Mouse (Mus musculus) heart, embryonic 13.5 days (tissue): ENCODE data around the gene Mvb12a. TPM values are rescaled to one million over a fixed set of nuclear protein-coding genes. Genes with fewer than 3 reads are reported as not detected.

ENCODE experiments used
- ATAC-seq: fragments of 200-750 bp; cut with Nextera tagmentation; 2 replicates; pipeline ENCODE4 v1.8.0; 2017; ENCODE audit warnings: moderate TSS enrichment; ENCODE audit not compliant: insufficient number of reproducible peaks, low FRiP score, low TSS enrichment; ENCODE audit errors: extremely low read depth
- H3K27ac ChIP-seq: fragments of 300-500 bp; sonication (generic); replicated peaks from 2 replicates; pipeline ENCODE4 v1.5.1; 2015; ENCODE audit warnings: moderate library complexity, mild to moderate bottlenecking, inconsistent platforms
- H3K27me3 ChIP-seq: fragments of 300-500 bp; sonication (generic); replicated peaks from 2 replicates; pipeline ENCODE4 v1.6.1; 2015; ENCODE audit warnings: mild to moderate bottlenecking, inconsistent platforms
- H3K36me3 ChIP-seq: fragments of 300-500 bp; sonication (generic); 2 replicates; pipeline ENCODE4 v1.6.1; 2015; ENCODE audit warnings: mild to moderate bottlenecking, inconsistent platforms
- H3K4me1 ChIP-seq: fragments of 300-500 bp; sonication (generic); 2 replicates; pipeline ENCODE4 v1.6.1; 2015; ENCODE audit warnings: inconsistent platforms
- H3K4me2 ChIP-seq: fragments of 300-500 bp; sonication (generic); 2 replicates; pipeline ENCODE4 v1.6.1; 2015; ENCODE audit warnings: inconsistent platforms, mild to moderate bottlenecking, moderate library complexity
- H3K4me3 ChIP-seq: fragments of 300-500 bp; sonication (generic); 2 replicates; pipeline ENCODE4 v1.5.1; 2015; ENCODE audit warnings: moderate library complexity, mild to moderate bottlenecking, inconsistent platforms
- H3K9ac ChIP-seq: fragments of 300-500 bp; sonication (generic); 2 replicates; pipeline ENCODE4 v1.6.1; 2015; ENCODE audit warnings: inconsistent platforms, mild to moderate bottlenecking, moderate library complexity
- H3K9me3 ChIP-seq: fragments of 300-500 bp; sonication (generic); 2 replicates; pipeline ENCODE4 v1.6.1; 2016; ENCODE audit warnings: inconsistent platforms
- WGBS: fragments of 180-500 bp; shearing (Covaris S2); methylation state at CpG from one replicate; pipeline ENCODE4 v1.1.7; 2015; ENCODE audit warnings: mixed read lengths; 5-methylcytosine and 5-hydroxymethylcytosine counted together
- polyA plus RNA-seq: library from polyadenylated mRNA; unstranded; fragments of >200 nt; fragmentation: Nextera tagmentation; extraction: Ambion mirVana; gene quantifications from 2 replicates; pipeline ENCODE4 v1.2.1, GENCODE M21; 2015

Gene Mvb12a
- polyA plus RNA-seq, 1 experiment from 2014 or later = 58.8 TPM

DNA sequence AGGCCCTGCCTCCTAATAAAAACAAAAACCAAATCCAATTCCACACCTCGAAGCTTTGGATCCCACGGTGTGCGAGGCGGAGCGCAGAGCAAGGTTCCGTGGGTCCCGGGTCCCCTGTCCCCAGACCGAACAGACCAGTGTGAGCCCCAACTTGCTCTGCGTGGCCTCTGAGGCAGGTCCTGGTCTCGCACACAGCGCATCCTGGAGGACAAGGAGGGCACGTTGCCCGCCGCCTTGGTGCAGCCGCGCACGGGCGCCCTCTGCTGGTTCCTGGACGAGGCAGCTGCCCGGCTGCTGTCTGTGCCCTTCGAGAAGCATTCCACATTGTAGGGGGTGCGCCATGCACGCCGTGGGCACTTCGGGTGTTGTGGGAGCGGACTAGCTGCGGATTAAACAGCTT lies 53.1 kb downstream of the Mvb12a start:
- Histone ChIP-seq H3K4me1 (peaks cover 26% of the 10 kb centered on the region), H3K4me2 (0 out of 2 replicates have a peak overlapping the region, but pooled peaks have one; percentile 2), H3K36me3 (peaks cover 4% of the 10 kb centered on the region; the same call in 1 of the 2 replicates), H3K9me3 (no peaks in the 10 kb centered on the region), H3K9ac (no peak overlapping the region), H3K27ac (no peak overlapping the region), H3K4me3 (no peak overlapping the region), H3K27me3 (peaks cover 15% of the 10 kb centered on the region)
- no peak for ATAC-seq
- 9% methylated on average over 27 of the region's 27 CpGs for WGBS

DNA sequence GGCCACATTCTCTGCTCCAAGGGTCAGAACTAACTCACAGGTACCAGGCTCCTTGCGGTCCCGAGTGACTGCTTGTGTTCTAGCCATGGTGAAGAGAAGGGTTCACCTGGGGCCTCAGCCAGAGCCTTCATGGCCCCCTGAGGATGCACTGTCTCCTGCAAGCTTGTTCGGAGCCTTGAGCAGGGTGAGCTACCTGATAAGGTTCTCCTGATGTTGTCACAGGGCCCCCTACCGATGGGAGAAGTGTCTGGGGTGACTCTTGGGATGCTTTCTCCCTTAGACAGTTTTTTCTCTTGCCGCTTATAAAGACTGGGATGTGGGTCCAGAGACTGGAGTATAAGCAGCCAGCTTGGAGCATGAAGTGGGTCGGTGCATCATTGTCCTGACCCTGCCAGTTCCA lies 53.7 kb downstream of the Mvb12a start:
- Histone ChIP-seq H3K4me2 (no peak overlapping the region), H3K27me3 (peaks cover 21% of the 10 kb centered on the region), H3K9ac (no peak overlapping the region), H3K27ac (no peak overlapping the region), H3K4me1 (peaks cover 21% of the 10 kb centered on the region), H3K4me3 (no peak overlapping the region), H3K9me3 (no peaks in the 10 kb centered on the region), H3K36me3 (peaks cover 4% of the 10 kb centered on the region; the same call in 1 of the 2 replicates)
- ATAC-seq = no peak
- 53% methylated on average over 6 of the region's 6 CpGs for WGBS

DNA sequence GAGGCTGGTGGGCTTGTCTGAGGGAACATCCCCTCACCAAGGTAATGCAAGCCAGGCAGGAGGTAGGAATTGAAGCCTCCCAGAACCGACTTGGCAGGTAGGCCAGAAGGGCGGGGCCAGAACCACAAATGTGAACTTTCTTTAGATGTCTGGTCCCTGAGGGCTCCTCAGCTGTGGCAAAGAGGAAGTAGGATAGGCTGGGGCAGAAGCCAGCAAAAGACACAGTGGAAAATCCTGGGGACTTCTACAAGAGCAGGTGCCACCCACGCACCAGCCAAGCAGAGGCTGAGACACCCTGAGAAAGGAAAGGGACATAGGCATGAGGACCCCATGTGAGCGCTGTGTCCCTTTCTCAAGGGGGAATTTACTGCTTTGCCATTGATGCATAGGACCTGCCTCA lies 54.1 kb downstream of the Mvb12a start:
- Histone ChIP-seq H3K4me1 (peaks cover 21% of the 10 kb centered on the region), H3K27ac (no peak overlapping the region), H3K4me3 (no peak overlapping the region), H3K36me3 (peaks cover 4% of the 10 kb centered on the region; the same call in 1 of the 2 replicates), H3K27me3 (peaks cover 25% of the 10 kb centered on the region), H3K9ac (no peak overlapping the region), H3K4me2 (no peak overlapping the region), H3K9me3 (no peaks in the 10 kb centered on the region)
- no peak for ATAC-seq
- WGBS = 70% methylated on average over 4 of the region's 4 CpGs

DNA sequence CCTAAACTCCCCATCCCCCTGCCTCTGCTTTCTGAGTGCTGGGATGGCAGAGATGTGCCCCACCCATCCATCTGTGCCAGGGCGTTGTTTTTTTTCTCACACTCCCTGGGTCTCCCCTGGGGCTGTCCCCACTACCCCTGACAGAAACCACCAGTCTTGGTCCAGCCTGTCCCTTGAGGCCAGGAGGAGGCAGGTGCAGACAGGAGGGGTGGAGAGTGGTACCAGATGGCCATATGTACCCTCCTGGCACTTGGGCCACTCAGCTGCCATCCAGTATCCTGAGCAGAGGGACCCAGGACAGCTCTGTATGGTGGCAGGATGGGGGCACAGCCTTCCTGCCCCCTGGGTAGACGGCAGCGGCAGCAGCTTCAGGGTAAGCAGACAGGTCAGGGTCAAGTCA lies 54.7 kb downstream of the Mvb12a start, which contains the start of gene Fam129c:
Gene Fam129c (plus strand): TSS at position 198 of the 400 bp plus-strand sequence.
- peaks cover 31% of the 10 kb centered on the region for H3K27me3 ChIP-seq
- H3K36me3 ChIP-seq = peaks cover 4% of the 10 kb centered on the region; the same call in 1 of the 2 replicates
- H3K27ac ChIP-seq = no peak within 1 kb of the TSS
- no peak within 1 kb of the TSS for H3K4me2 ChIP-seq
- WGBS = 89% methylated on average over 3 of the region's 3 CpGs
- H3K4me3 ChIP-seq = no peak within 1 kb of the TSS
- H3K9ac ChIP-seq = no peak within 1 kb of the TSS
- ATAC-seq = no peak
- peaks cover 27% of the 10 kb centered on the region for H3K4me1 ChIP-seq
- no peaks in the 10 kb centered on the region for H3K9me3 ChIP-seq

Other genes starting within 250 kb of the Mvb12a start
- gene Use1, start 176.1 kb upstream of the Mvb12a start, polyA plus RNA-seq = 69.1 and 78.1 TPM in 2 replicates
- 4.3 and 4.4 TPM in 2 replicates for gene Ocel1, start 171.6 kb upstream of the Mvb12a start, polyA plus RNA-seq
- 36.6 and 40.9 TPM in 2 replicates for gene Nr2f6, start 161.0 kb upstream of the Mvb12a start, polyA plus RNA-seq
- 9.2 and 10.2 TPM in 2 replicates for gene Ushbp1, start 147.1 kb upstream of the Mvb12a start, polyA plus RNA-seq
- gene Babam1, start 146.1 kb upstream of the Mvb12a start, polyA plus RNA-seq = 89.7 and 91.8 TPM in 2 replicates
- 27.6 and 29.4 TPM in 2 replicates for gene Ankle1, start 136.9 kb upstream of the Mvb12a start, polyA plus RNA-seq
- 33.0 and 35.5 TPM in 2 replicates for gene Abhd8, start 79.3 kb upstream of the Mvb12a start, polyA plus RNA-seq
- gene Mrpl34, start 78.0 kb upstream of the Mvb12a start, polyA plus RNA-seq = 165 and 186 TPM in 2 replicates
- 75.6 and 87.1 TPM in 2 replicates for gene Dda1, start 73.7 kb upstream of the Mvb12a start, polyA plus RNA-seq
- 0.63 and 0.78 TPM in 2 replicates for gene Ano8, start 57.0 kb upstream of the Mvb12a start, polyA plus RNA-seq
- 11.6 and 12.6 TPM in 2 replicates for gene Gtpbp3, start 54.8 kb upstream of the Mvb12a start, polyA plus RNA-seq
- 133 and 135 TPM in 2 replicates for gene Plvap, start 31.2 kb upstream of the Mvb12a start, polyA plus RNA-seq
- 0.48 and 0.65 TPM in 2 replicates for gene Ccdc194, start 17.2 kb upstream of the Mvb12a start, polyA plus RNA-seq
- 34.0 and 39.5 TPM in 2 replicates for gene Bst2, start 5.5 kb upstream of the Mvb12a start, polyA plus RNA-seq
- gene Tmem221, start 15.9 kb downstream of the Mvb12a start, polyA plus RNA-seq = 0.27 and 0.41 TPM in 2 replicates
- not detected in 2 replicates for gene Nxnl1, start 23.7 kb downstream of the Mvb12a start, polyA plus RNA-seq
- 18.2 and 18.3 TPM in 2 replicates for gene Slc27a1, start 26.0 kb downstream of the Mvb12a start, polyA plus RNA-seq
- 169 and 172 TPM in 2 replicates for gene Pgls, start 49.3 kb downstream of the Mvb12a start, polyA plus RNA-seq
- 1.2 and 1.8 TPM in 2 replicates for gene Fam129c, start 54.7 kb downstream of the Mvb12a start, polyA plus RNA-seq
- gene Colgalt1, start 68.1 kb downstream of the Mvb12a start, polyA plus RNA-seq = 54.8 and 58.3 TPM in 2 replicates
- 0.39 and 0.40 TPM in 2 replicates for gene Unc13a, start 128.8 kb downstream of the Mvb12a start, polyA plus RNA-seq
- gene Jak3, start 133.4 kb downstream of the Mvb12a start, polyA plus RNA-seq = 7.6 and 7.7 TPM in 2 replicates
- 1.5 and 2.1 TPM in 2 replicates for gene Insl3, start 146.3 kb downstream of the Mvb12a start, polyA plus RNA-seq
- 2.8 and 3.3 TPM in 2 replicates for gene B3gnt3, start 158.9 kb downstream of the Mvb12a start, polyA plus RNA-seq
- 1.7 and 2.3 TPM in 2 replicates for gene Fcho1, start 182.8 kb downstream of the Mvb12a start, polyA plus RNA-seq